Mouse (Mus musculus) inflammation-experienced regulatory T-cells, adult 6 months (primary cell): ENCODE results near the gene C8a. TPM values are rescaled to one million over a fixed set of nuclear protein-coding genes. Genes with fewer than 3 reads are reported as not detected.

Source experiments
- ATAC-seq: one replicate; pipeline ENCODE4 v1.8.0; 2017
- polyA plus RNA-seq, 3 experiments: library from polyadenylated mRNA; unstranded; fragments of 100-300 nt; shearing (Covaris generic); gene quantifications; one replicate each; pipeline ENCODE4 v1.2.1; 2017

Gene C8a
- polyA plus RNA-seq, 3 experiments from 2014 or later, result not detected

GRCm38 (mm10) chr4:104766065-104766464 is 110.1 kb downstream of the C8a start, which contains the start of gene C8b:
TSS of gene C8b (plus strand) at chr4:104766317.
- no peak for ATAC-seq

Other genes with a start within 250 kb of the C8a start
- gene C8b, start 110.1 kb downstream of the C8a start, polyA plus RNA-seq, result not detected
- gene Gm17662, start 19.1 kb downstream of the C8a start, polyA plus RNA-seq, result not detected
- not detected for gene Fyb2, start 37.1 kb upstream of the C8a start, polyA plus RNA-seq
- not detected for gene Prkaa2, start 233.5 kb upstream of the C8a start, polyA plus RNA-seq